ENCODE assay signal across 24 mouse cellular contexts in genomic region chr13:54877656-54878055, GRCm38 (mm10).
DNase-seq lines count a peak whose midpoint lies in the region; TF ChIP-seq lines count a peak whose summit lies in the region.
"Had no signal": no experiment of that assay in that cellular context is flagged by ENCODE, and none has a peak within 500 bp of the region (broad histone marks: within the 10 kb centered on the region; RNA-seq: fewer than 3 reads in every experiment).

No protein-coding gene starts in this region.

- no peak for TF ChIP-seq POLR2A in cortical plate, adult 2 months (IDR thresholded peaks at IDR 0.05; ENCODE audit: extremely low read depth, insufficient read depth, low read length)

- H3K4me1 ChIP-seq in cortical plate, adult 2 months (ENCODE audit: control insufficient read depth, insufficient read depth, low read length): peaks cover 10% of the 10 kb centered on the region
- H3K4me1 ChIP-seq: heart, embryonic 13.5 days; liver, embryonic 15.5 days; lung, embryonic 15.5 days had no signal

- peak; percentile 55 for DNase-seq in left cerebral cortex, adult 11 months (ENCODE audit: low spot score)
- no peak for DNase-seq in left cerebral cortex, postnatal 10 days (ENCODE audit: extremely low spot score in 1 of 2, low spot score in 2 of 2)
- DNase-seq in layer of hippocampus, adult 9-10 months (ENCODE audit: low spot score): peak; percentile 63
- DNase-seq in left cerebral cortex, postnatal 25 days (ENCODE audit: low spot score in 2 of 2): peak; percentile 52 to 80
- no peak for DNase-seq in gastrocnemius, adult 18-20 months (ENCODE audit: low spot score)
- DNase-seq in testis, postnatal 10 days (ENCODE audit: low spot score): no peak
- DNase-seq: adrenal gland, postnatal 36 days; B cell, adult 2 months; cerebellum, adult 11-12 months; cerebellum, postnatal 14 days; gastrocnemius, postnatal 14 days; heart, adult 18-20 months; kidney, postnatal 25 days; lung, postnatal 4 days; midbrain, embryonic 14.5 days; thymus, postnatal 14 days had no signal

- no peak overlapping the region for H3K4me3 ChIP-seq in cortical plate, adult 2 months (ENCODE audit: insufficient read depth, low read length)
- H3K4me3 ChIP-seq: embryonic facial prominence, embryonic 12.5 days; heart, embryonic 13.5 days; hindbrain, embryonic 12.5 days; limb, embryonic 15.5 days; liver, embryonic 15.5 days; lung, embryonic 15.5 days; neural tube, embryonic 12.5 days had no signal

- 0 out of 2 replicates have a peak overlapping the region, but pooled peaks have one; percentile 2 for H3K27ac ChIP-seq in cortical plate, adult 2 months (ENCODE audit: insufficient read depth, low read length)
- H3K27ac ChIP-seq: embryonic facial prominence, embryonic 12.5 days; heart, embryonic 13.5 days; hindbrain, embryonic 12.5 days; limb, embryonic 15.5 days; liver, embryonic 15.5 days; lung, embryonic 15.5 days; neural tube, embryonic 12.5 days had no signal

- intact Hi-C loops in left cerebral cortex, postnatal 10 days (cut with DNase I): no loop called here
- intact Hi-C loops in left cerebral cortex, postnatal 25 days (cut with DNase I): loop anchor here (2.0 to 5.0 kb wide), 4 partner anchors 61 to 125 kb away; partner anchors contain the start of gene Unc5a

- no peak for TF ChIP-seq CTCF in cortical plate, adult 2 months (IDR thresholded peaks at IDR 0.05; ENCODE audit: extremely low read depth, insufficient read depth, low read length)

Comparison
In these comparisons a context has a peak if more than half of its experiments do, and no peak if none do; other contexts are left out.
1. DNase-seq: peak in left cerebral cortex, adult 11 months (single experiment), layer of hippocampus, adult 9-10 months (single experiment) and left cerebral cortex, postnatal 25 days (2 of 2); none in left cerebral cortex, postnatal 10 days (0 of 2), gastrocnemius, adult 18-20 months (single experiment) and testis, postnatal 10 days (single experiment).